In the genomic region with DNA sequence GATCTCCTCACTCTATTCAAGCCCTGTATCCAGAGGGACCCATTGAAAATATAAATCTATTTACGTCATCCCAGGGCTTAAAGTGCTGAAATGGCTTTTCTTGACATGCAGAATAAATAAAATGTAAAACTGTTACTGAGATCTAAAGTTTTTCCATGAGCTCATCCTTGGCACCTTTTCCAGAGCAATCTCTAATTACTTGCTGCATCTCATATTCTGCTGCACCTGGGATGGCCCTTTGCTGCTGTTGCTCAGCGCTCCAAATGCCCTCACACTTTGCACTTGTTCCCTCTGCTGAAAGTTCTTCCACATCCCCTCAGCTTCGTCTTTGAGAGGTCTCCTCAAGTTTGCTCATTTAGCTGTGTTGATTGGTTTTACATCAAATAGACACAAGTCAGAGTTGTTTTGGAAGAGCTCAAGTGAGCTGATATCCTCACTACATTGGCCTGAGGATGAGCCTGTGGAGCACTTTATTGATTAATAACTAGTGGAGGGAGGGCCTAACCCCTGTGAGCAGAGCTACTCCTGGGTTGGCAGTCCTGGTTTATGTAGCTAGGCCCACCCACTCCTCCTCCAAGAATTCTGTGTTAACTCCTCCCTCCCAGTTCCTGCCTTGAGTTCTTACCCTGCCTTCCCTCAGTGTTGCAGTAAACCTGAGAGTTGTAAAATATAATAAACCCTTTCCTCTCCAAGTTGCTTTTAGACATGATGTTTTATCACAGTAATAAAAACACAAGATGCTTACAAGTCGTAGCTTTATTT, we compare ENCODE assay signal across 21 mouse cellular contexts.
"Had no signal": no experiment of that assay in that cellular context is flagged by ENCODE, and none has a peak within 500 bp of the region (broad histone marks: within the 10 kb centered on the region; RNA-seq: fewer than 3 reads in every experiment).

No protein-coding gene starts in this region.

- H3K4me3 ChIP-seq: layer of hippocampus, adult 2 months; liver, embryonic 13.5 days; midbrain, embryonic 12.5 days; midbrain, embryonic 15.5 days; neural tube, embryonic 12.5 days; neural tube, embryonic 15.5 days; stomach, embryonic 15.5 days had no signal

- ATAC-seq: lung, postnatal 0 days; midbrain, embryonic 15.5 days had no signal

- H3K4me1 ChIP-seq: liver, embryonic 13.5 days; midbrain, embryonic 12.5 days; midbrain, embryonic 15.5 days; neural tube, embryonic 12.5 days; neural tube, embryonic 15.5 days; stomach, embryonic 15.5 days had no signal

- H3K36me3 ChIP-seq: liver, embryonic 13.5 days; midbrain, embryonic 12.5 days; midbrain, embryonic 15.5 days; neural tube, embryonic 12.5 days; neural tube, embryonic 15.5 days; stomach, embryonic 15.5 days had no signal

- H3K9me3 ChIP-seq: liver, embryonic 13.5 days; midbrain, embryonic 12.5 days; midbrain, embryonic 15.5 days; neural tube, embryonic 12.5 days; neural tube, embryonic 15.5 days; stomach, embryonic 15.5 days had no signal

- H3K27ac ChIP-seq: layer of hippocampus, adult 2 months; liver, embryonic 13.5 days; macrophage; midbrain, embryonic 12.5 days; midbrain, embryonic 15.5 days; neural tube, embryonic 12.5 days; neural tube, embryonic 15.5 days; stomach, embryonic 15.5 days had no signal

- H3K9ac ChIP-seq: liver, embryonic 13.5 days; lung, embryonic 14.5 days; midbrain, embryonic 12.5 days; midbrain, embryonic 15.5 days; neural tube, embryonic 12.5 days; neural tube, embryonic 15.5 days; stomach, embryonic 15.5 days had no signal

- H3K27me3 ChIP-seq: liver, embryonic 13.5 days; midbrain, embryonic 12.5 days; midbrain, embryonic 15.5 days; neural tube, embryonic 12.5 days; neural tube, embryonic 15.5 days; stomach, embryonic 15.5 days had no signal

- H3K4me2 ChIP-seq: liver, embryonic 13.5 days; lung, embryonic 14.5 days; midbrain, embryonic 12.5 days; midbrain, embryonic 15.5 days; neural tube, embryonic 12.5 days; neural tube, embryonic 15.5 days; stomach, embryonic 15.5 days had no signal

- DNase-seq: kidney, adult 18-20 months; kidney, adult 9 months; kidney, postnatal 25 days; layer of hippocampus, adult 9-11 months; liver, embryonic 13.5 days; lung, embryonic 14.5 days; right cerebral cortex, adult 18-20 months; right cerebral cortex, postnatal 14 days; right cerebral cortex, postnatal 4 days; spleen, adult 18-20 months; thymus, adult 18-20 months; thymus, postnatal 14 days; thymus, postnatal 4 days had no signal
